Mouse (Mus musculus) liver, embryonic 15.5 days (tissue): ENCODE data around the gene Tmem30c. TPM values are rescaled to one million over a fixed set of nuclear protein-coding genes. Genes with fewer than 3 reads are reported as not detected.

Source experiments
- ATAC-seq: fragments of 200-750 bp; cut with Nextera tagmentation; 2 replicates; pipeline ENCODE4 v1.8.0; 2017; ENCODE audit warnings: moderate number of reproducible peaks, mild to moderate bottlenecking, moderate library complexity; ENCODE audit not compliant: insufficient read depth
- H3K27ac ChIP-seq: fragments of 300-500 bp; sonication (generic); replicated peaks from 2 replicates; pipeline ENCODE4 v1.5.1; 2015; ENCODE audit warnings: mild to moderate bottlenecking, inconsistent platforms
- H3K27me3 ChIP-seq: fragments of 300-500 bp; sonication (generic); 2 replicates; pipeline ENCODE4 v1.6.1; 2015; ENCODE audit warnings: mild to moderate bottlenecking, inconsistent platforms
- H3K36me3 ChIP-seq: fragments of 300-500 bp; sonication (generic); replicated peaks from 2 replicates; pipeline ENCODE4 v1.6.1; 2015; ENCODE audit warnings: moderate library complexity, mild to moderate bottlenecking, inconsistent platforms
- H3K4me1 ChIP-seq: fragments of 300-500 bp; sonication (generic); replicated peaks from 2 replicates; pipeline ENCODE4 v1.6.1; 2015; ENCODE audit warnings: inconsistent platforms
- H3K4me2 ChIP-seq: fragments of 300-500 bp; sonication (generic); 2 replicates; pipeline ENCODE4 v1.6.1; 2015; ENCODE audit warnings: moderate library complexity, mild to moderate bottlenecking, inconsistent platforms
- H3K4me3 ChIP-seq: fragments of 300-500 bp; sonication (generic); replicated peaks from 2 replicates; pipeline ENCODE4 v1.5.1; 2015; ENCODE audit warnings: mild to moderate bottlenecking, inconsistent platforms
- H3K9ac ChIP-seq: fragments of 300-500 bp; sonication (generic); 2 replicates; pipeline ENCODE4 v1.6.1; 2015; ENCODE audit warnings: moderate library complexity, mild to moderate bottlenecking, inconsistent platforms
- H3K9me3 ChIP-seq: fragments of 300-500 bp; sonication (generic); replicated peaks from 2 replicates; pipeline ENCODE4 v1.6.1; 2016; ENCODE audit warnings: inconsistent platforms
- WGBS: fragments of 180-500 bp; shearing (Covaris S2); methylation state at CpG from one replicate; pipeline ENCODE4 v1.1.7; 2015; ENCODE audit warnings: mixed read lengths; ENCODE audit not compliant: insufficient replicate concordance; 5-methylcytosine and 5-hydroxymethylcytosine counted together
- polyA plus RNA-seq: library from polyadenylated mRNA; unstranded; fragments of >200 nt; fragmentation: Nextera tagmentation; extraction: Ambion mirVana; gene quantifications from 2 replicates; pipeline ENCODE4 v1.2.1, GENCODE M21; 2015

The Tmem30c gene
- polyA plus RNA-seq, 1 experiment from 2014 or later = not detected

DNA sequence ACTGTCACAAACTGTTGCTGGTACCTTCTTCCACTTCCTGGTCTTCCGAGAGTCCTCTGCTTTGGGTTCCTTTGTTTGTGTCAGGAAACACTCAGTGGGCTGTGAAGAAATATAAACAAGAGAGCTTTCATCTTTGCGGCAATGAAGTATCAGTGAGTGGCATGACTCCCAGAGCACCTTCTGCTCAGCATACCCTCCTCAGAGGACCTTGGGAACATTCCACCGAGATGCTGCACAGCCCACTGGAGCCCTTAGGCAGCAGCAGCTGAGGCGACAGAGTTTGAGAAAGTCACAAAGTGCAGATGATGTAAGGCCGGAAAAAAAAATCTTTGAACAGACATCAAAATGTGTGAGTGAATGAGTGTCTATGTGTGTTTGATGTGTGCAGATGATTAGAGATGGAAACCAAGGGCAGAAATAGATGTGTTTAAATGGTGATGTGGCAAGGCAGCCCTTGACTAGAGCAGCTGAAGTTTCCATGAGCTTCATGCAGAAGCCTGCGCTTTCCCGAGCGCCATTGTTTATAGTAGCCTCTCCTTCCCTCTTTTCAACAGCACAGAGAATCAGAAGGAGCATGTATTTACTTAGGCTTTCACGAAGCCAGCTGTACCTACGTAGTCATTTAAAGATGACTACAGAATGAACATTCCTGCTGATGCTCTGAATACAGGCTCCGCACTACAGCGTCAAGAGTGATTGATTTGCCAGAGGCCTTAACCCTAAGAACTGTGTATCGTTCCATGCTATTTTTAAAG lies 25.4 kb upstream of the Tmem30c start:
- Histone ChIP-seq H3K4me3 (no peak overlapping the region), H3K4me2 (no peak overlapping the region), H3K36me3 (no peaks in the 10 kb centered on the region), H3K9me3 (no peaks in the 10 kb centered on the region), H3K9ac (no peak overlapping the region), H3K4me1 (no peaks in the 10 kb centered on the region), H3K27me3 (no peaks in the 10 kb centered on the region), H3K27ac (no peak overlapping the region)
- WGBS = 70% methylated on average over 13 of the region's 13 CpGs
- no peak for ATAC-seq

DNA sequence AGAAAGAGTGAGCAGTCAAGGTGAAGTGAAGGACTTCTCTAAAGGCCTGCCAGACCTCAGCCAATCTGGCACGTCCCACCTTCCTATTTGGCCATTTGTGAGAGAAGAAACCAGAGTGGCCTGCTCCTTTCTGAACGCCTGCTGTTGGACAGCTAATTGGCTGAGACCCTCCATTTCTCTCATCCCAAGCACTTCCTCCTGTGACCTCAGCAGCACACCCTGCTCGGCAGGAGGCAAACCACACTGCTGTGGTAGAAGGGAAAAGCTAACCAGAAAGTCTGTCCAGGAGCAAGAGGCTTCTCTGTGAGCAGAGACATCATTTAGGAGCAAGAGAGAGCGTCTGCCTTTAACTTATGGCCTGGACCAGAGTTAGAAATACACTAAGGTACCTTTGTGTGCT lies 24.5 kb upstream of the Tmem30c start:
- no peaks in the 10 kb centered on the region for H3K36me3 ChIP-seq
- WGBS = 33% methylated on average over 4 of the region's 4 CpGs
- H3K9ac ChIP-seq = no peak overlapping the region
- H3K27ac ChIP-seq = no peak overlapping the region
- H3K4me1 ChIP-seq = no peaks in the 10 kb centered on the region
- no peak overlapping the region for H3K4me2 ChIP-seq
- no peak for ATAC-seq
- H3K27me3 ChIP-seq = no peaks in the 10 kb centered on the region
- H3K9me3 ChIP-seq = no peaks in the 10 kb centered on the region
- H3K4me3 ChIP-seq = no peak overlapping the region

DNA sequence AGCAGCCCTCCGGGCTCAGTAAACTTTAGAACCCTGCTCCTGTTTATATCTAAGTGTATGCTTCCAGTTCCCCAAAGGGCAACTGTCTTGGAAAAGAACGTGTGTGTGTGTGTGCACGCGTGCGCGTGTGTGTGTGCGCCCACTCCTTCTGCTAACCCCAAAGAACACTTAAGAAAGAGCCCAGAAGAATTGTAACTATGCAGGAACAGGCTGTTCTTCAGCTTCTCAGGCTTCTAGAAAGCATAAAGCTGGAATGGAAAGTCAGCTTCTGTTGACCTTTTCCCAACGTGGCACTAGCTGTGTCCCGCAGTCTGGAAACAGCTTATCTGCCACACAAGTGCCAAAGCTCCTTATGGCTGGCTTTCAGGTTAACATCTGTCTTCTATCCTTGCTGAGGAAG lies 22.4 kb upstream of the Tmem30c start:
- ATAC-seq = no peak
- no peaks in the 10 kb centered on the region for H3K9me3 ChIP-seq
- no peak overlapping the region for H3K4me2 ChIP-seq
- H3K27me3 ChIP-seq = no peaks in the 10 kb centered on the region
- no peaks in the 10 kb centered on the region for H3K4me1 ChIP-seq
- H3K27ac ChIP-seq = no peak overlapping the region
- H3K36me3 ChIP-seq = no peaks in the 10 kb centered on the region
- no peak overlapping the region for H3K4me3 ChIP-seq
- H3K9ac ChIP-seq = no peak overlapping the region
- 77% methylated on average over 9 of the region's 9 CpGs for WGBS

DNA sequence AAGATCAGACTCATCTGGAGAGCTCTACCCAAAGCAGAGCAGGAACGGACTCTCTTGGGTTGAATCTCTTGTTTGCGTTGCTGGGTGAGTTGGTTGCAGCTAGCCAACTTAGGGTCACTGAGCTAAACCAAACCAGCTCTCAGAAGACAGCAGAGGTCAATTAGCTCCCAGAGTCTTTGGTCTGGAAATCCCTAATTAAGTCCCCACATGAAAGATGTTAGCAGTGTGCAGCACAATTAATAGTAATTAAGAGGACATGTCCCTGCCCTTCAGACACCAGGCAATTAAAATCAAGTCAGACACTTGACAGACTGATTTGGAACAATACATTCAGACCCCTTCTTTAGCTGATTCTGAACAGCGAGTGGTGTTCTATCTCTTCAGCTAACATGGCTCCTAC lies 21.6 kb upstream of the Tmem30c start:
- Histone ChIP-seq H3K4me3 (no peak overlapping the region), H3K36me3 (no peaks in the 10 kb centered on the region), H3K4me2 (no peak overlapping the region), H3K27me3 (no peaks in the 10 kb centered on the region), H3K27ac (no peak overlapping the region), H3K4me1 (no peaks in the 10 kb centered on the region), H3K9me3 (no peaks in the 10 kb centered on the region), H3K9ac (no peak overlapping the region)
- 77% methylated on average over 3 of the region's 3 CpGs for WGBS
- ATAC-seq = no peak

DNA sequence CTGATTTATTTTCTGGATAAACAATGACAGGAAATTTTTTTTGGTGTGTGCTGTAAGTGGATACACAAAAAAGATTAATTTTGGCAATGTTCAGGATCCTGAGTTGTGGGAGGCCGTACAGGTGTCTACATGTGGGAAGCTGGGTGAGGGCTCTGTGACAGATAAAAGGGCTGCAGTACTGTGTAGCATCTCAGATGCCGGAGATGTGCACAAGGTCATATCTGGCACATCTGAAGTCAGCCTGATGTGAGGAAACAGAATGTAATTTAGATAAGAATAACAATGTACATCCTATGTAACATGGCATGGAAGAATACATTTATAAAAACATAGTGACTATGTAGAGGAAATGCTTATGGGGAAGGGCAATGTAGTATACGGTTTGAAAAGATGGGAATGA lies 20.8 kb upstream of the Tmem30c start:
- H3K4me1 ChIP-seq = no peaks in the 10 kb centered on the region
- no peaks in the 10 kb centered on the region for H3K36me3 ChIP-seq

DNA sequence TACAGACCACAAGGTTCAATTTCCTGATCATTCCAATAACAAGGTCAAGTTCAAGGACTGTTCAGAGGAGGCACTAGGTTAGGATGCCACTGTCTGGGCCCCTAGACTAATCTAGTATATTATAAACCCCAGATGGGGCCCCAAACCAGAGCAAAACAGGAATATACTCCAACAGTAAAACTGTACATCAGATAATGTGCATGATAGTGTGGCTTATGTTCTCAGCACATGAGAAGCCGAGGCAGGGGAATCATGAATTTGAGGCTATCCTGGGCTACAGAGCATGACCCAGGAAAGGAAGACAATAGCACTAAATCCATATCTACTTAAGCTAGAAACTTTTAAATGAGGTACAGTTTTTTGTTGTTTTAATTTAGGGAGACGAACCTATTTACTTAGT lies 19.5 kb upstream of the Tmem30c start:
- H3K27me3 ChIP-seq = no peaks in the 10 kb centered on the region
- no peaks in the 10 kb centered on the region for H3K9me3 ChIP-seq
- H3K27ac ChIP-seq = no peak overlapping the region
- ATAC-seq = no peak
- no peak overlapping the region for H3K9ac ChIP-seq
- H3K4me2 ChIP-seq = no peak overlapping the region
- no peak overlapping the region for H3K4me3 ChIP-seq
- H3K36me3 ChIP-seq = no peaks in the 10 kb centered on the region
- 42% methylated on average over 2 of the region's 2 CpGs for WGBS
- H3K4me1 ChIP-seq = no peaks in the 10 kb centered on the region

More for the DNA sequence above, 20.8 kb upstream of the Tmem30c start:
- H3K9ac ChIP-seq = no peak overlapping the region
- no peak overlapping the region for H3K4me2 ChIP-seq
- H3K27me3 ChIP-seq = no peaks in the 10 kb centered on the region
- ATAC-seq = no peak
- H3K4me3 ChIP-seq = no peak overlapping the region
- no peak overlapping the region for H3K27ac ChIP-seq
- 61% methylated on average over 3 of the region's 3 CpGs for WGBS
- H3K9me3 ChIP-seq = no peaks in the 10 kb centered on the region

DNA sequence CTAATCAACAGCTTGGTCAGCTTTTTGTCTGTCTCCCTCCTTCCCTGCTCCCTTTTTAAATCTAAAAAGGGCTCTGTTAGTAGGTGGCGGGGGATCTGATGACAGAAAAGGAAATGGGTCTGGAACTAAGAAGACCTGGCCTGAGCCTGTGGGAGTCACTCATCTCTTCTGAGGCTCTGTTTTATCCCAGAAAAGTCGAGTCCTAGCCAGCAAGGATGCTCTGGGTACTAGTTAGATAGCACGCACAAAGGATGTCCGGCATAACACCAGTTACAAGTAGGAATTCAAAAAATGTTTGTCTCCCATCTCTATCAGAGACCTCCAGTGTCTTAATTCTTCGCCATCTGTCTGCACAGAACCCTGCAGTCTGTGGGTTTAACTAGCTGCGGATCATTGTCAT lies 12.8 kb upstream of the Tmem30c start:
- no peak for ATAC-seq
- Histone ChIP-seq H3K4me2 (no peak overlapping the region), H3K4me1 (no peaks in the 10 kb centered on the region), H3K4me3 (no peak overlapping the region), H3K27me3 (no peaks in the 10 kb centered on the region), H3K27ac (no peak overlapping the region), H3K9me3 (no peaks in the 10 kb centered on the region), H3K36me3 (no peaks in the 10 kb centered on the region), H3K9ac (no peak overlapping the region)
- WGBS = 70% methylated on average over 6 of the region's 6 CpGs

DNA sequence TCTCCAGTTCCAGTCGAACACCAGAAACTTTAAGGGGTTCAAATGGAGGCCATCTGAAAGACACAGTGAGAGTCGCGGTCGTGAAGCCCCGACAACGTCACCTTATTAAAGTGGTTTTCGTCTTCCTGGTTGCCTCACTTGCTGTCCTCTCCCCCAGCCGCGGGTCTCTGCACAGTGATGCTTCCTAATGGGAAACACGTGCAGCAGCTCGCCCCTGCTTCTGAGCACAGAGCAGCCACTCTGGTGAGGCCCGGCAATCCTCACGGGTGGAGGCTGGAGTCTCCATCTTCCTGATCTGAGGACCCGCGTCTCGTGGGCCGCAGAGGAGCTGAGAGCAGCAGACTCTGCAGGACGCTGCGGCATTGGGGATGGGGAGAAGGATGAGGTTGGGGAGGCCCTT lies 11.1 kb upstream of the Tmem30c start:
- 70% methylated on average over 19 of the region's 19 CpGs for WGBS
- ATAC-seq = no peak
- H3K9ac ChIP-seq = no peak overlapping the region
- H3K4me3 ChIP-seq = no peak overlapping the region
- no peak overlapping the region for H3K4me2 ChIP-seq
- no peak overlapping the region for H3K27ac ChIP-seq
- H3K9me3 ChIP-seq = no peaks in the 10 kb centered on the region
- no peaks in the 10 kb centered on the region for H3K36me3 ChIP-seq
- H3K4me1 ChIP-seq = no peaks in the 10 kb centered on the region
- no peaks in the 10 kb centered on the region for H3K27me3 ChIP-seq

DNA sequence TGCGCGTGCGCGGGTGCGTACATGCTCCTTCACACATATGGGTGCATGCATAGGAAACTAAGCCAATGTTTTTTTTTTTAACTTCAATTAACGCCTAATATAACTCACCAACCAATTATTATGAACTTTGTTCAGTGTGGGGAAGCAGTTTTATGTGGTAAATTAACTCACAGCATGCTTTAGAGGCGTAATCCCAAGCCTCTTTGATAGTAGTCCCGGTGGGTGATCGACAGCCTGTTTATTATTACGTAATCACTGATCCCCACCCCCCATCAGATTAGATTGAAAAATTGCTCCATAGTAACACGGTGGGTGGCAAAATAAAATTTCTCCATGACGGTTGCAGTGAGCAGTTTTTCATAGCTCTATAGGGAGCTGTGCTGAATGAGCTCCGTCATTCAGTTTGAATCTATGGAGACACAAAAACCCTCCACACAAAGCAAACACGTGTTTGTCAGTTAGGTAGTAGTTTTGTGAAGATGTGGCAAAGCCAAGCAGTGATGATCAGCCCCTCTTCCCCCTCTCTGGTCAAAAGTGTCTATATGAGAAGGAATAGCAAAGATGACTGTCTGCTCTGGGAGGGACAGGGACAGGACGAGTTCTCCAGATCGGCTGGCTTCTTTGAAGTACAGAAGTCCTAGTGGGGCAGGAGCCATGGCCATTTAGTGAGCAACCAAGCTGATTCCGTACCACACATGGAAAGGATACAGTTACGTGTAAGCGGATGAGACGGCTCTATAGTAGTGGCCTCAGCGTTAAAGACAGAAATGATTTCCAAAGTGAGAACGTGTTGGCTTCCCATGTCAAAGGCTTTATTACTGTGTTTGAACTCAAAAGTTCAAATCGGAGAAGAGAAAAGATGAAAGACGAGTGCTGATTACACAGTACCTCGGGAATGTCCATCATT lies 10.4 kb upstream of the Tmem30c start:
- H3K27ac ChIP-seq = no peak overlapping the region
- no peak for ATAC-seq
- no peak overlapping the region for H3K9ac ChIP-seq
- H3K27me3 ChIP-seq = no peaks in the 10 kb centered on the region
- no peaks in the 10 kb centered on the region for H3K36me3 ChIP-seq
- H3K4me3 ChIP-seq = no peak overlapping the region
- 79% methylated on average over 25 of the region's 25 CpGs for WGBS
- H3K4me2 ChIP-seq = no peak overlapping the region
- no peaks in the 10 kb centered on the region for H3K4me1 ChIP-seq
- H3K9me3 ChIP-seq = no peaks in the 10 kb centered on the region

DNA sequence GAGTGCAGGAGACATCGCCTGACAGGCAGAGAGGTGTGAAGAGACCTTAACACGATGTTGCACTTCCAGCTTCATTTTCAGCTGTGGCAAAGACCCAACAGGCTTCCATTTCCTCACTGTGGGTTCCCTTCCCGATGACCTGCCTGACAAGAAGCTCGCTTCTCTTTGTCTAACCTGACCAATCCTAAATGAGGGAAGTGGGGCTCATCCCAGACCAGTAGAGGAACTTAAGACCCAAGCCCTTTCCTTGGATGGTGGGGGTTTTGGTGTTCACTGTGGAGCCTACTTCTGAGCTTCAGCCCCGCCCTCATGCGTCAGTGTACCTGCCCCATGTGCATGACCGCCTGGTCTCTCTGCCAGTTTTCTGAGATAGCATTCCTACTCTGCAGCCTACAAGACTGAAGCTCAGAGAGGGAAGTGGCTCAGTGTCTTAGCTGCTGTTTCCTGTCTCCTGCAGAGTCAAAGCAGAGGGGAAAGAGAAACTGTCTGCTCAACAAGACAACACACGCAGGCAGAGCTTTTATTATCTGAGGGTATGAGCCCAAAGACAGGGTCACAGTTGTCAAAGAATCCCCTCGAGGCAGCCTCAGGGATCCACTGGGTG lies 8.9 kb upstream of the Tmem30c start:
- Histone ChIP-seq H3K36me3 (no peaks in the 10 kb centered on the region), H3K4me1 (no peaks in the 10 kb centered on the region), H3K4me2 (no peak overlapping the region), H3K4me3 (no peak overlapping the region), H3K27me3 (no peaks in the 10 kb centered on the region), H3K9ac (no peak overlapping the region), H3K27ac (no peak overlapping the region), H3K9me3 (no peaks in the 10 kb centered on the region)
- no peak for ATAC-seq
- 36% methylated on average over 9 of the region's 9 CpGs for WGBS

DNA sequence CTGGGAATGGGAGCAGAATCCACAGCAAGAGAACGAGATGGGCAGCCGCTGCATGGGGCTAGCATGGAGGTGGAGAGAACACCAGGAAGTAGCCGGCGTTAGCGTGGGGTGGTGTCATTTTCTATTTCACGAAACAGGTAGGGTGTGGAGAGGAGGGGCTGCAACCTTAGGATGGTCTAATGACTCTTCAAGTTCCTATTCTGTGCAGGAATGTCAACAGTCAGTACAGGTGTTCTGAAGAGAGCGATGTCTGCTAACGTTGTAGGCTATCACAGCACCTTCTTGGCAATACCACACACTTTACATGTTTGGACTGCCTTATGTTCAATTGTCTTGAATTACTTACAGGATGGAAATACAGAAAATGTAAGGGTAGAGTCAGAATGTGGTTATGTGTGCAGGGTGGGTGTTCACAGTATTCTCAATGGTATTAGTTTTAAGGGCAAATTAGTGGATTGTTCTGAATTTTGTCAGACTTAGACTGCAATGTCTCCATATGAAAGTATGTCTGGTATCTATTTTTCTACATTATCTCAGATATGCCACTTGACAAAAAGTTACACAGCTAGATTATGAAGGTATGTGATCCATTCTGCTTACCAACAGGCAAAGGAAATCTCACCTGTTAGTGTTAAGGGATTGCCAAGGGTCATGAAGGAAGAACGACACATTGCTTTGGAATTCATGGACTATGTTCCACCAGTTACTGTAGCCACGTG lies 2.7 kb upstream of the Tmem30c start:
- no peak overlapping the region for H3K4me2 ChIP-seq
- ATAC-seq = no peak
- H3K36me3 ChIP-seq = no peaks in the 10 kb centered on the region
- no peak overlapping the region for H3K4me3 ChIP-seq
- WGBS = 72% methylated on average over 10 of the region's 10 CpGs
- H3K9me3 ChIP-seq = no peaks in the 10 kb centered on the region
- H3K4me1 ChIP-seq = no peaks in the 10 kb centered on the region
- H3K9ac ChIP-seq = no peak overlapping the region
- H3K27me3 ChIP-seq = no peaks in the 10 kb centered on the region
- no peak overlapping the region for H3K27ac ChIP-seq
